ENCODE assay signal across 25 mouse cellular contexts in the genomic region with DNA sequence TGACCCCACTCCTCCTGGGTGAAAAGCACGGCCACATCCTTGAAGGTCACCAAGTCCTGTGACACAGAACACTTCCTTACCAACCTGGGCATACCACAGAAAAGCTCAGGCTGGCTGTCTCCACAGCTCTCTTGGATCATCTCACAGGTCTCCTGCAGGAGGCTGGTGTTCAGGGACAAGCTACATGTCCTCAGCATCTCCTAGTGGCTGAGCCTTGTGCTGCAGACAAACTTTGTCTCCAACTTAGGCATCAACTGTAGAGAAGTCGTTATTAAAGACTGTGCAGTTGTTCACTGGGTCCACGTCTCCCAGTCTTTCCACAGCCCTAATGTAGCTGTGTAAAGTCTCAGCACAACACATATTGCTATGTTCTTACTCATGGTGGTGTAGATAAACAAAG. TPM values are rescaled to one million over a fixed set of nuclear protein-coding genes. Genes with fewer than 3 reads are reported as not detected.
DNase-seq lines count a peak whose midpoint lies in the region; ATAC-seq and TF ChIP-seq lines count a peak whose summit lies in the region.
"Had no signal": no experiment of that assay in that cellular context is flagged by ENCODE, and none has a peak within 500 bp of the region (broad histone marks: within the 10 kb centered on the region; RNA-seq: fewer than 3 reads in every experiment).

No protein-coding gene starts in this region.

- H3K27me3 ChIP-seq in stomach, postnatal 0 days (ENCODE audit: control insufficient read depth, insufficient read depth, low read length): no peaks in the 10 kb centered on the region
- H3K27me3 ChIP-seq: embryonic facial prominence, embryonic 12.5 days; hindbrain, embryonic 12.5 days; midbrain, embryonic 12.5 days; neural tube, embryonic 15.5 days had no signal

- no peak for DNase-seq in left cerebral cortex, adult 2 months (ENCODE audit: extremely low spot score in 1 of 2, low spot score in 2 of 2)
- DNase-seq in left cerebral cortex, adult 18-20 months (ENCODE audit: low spot score in 2 of 2): no peak
- DNase-seq in CD4-positive helper T cell, adult 2 months (ENCODE audit: low read depth, low spot score): peak; percentile 7
- peak; percentile 9 for DNase-seq in NIH3T3 (ENCODE audit: low read depth)
- no peak for DNase-seq in stomach, postnatal 0 days (ENCODE audit: low spot score)
- no peak for DNase-seq in heart, adult 18-20 months
- DNase-seq in heart, postnatal 14 days: no peak
- DNase-seq: cerebellum, adult 8-10 months; gastrocnemius, adult 2 months; kidney, adult 18-20 months; kidney, postnatal 4 days; lung, adult 2 months; retina, postnatal 1 day; right cerebral cortex, postnatal 4 days had no signal

- no peaks in the 10 kb centered on the region for H3K4me1 ChIP-seq in stomach, postnatal 0 days (replicated peaks; ENCODE audit: control insufficient read depth, insufficient read depth)

- no peak for TF ChIP-seq EP300 in stomach, postnatal 0 days (optimal IDR thresholded peaks at IDR 0.05)

- no peaks in the 10 kb centered on the region for H3K36me3 ChIP-seq in stomach, postnatal 0 days (ENCODE audit: control insufficient read depth, insufficient read depth, low read length)

- no peak overlapping the region for H3K4me3 ChIP-seq in left cerebral cortex, adult 2 months
- no peak overlapping the region for H3K4me3 ChIP-seq in stomach, postnatal 0 days (ENCODE audit: low read depth, low read length)
- H3K4me3 ChIP-seq: embryonic facial prominence, embryonic 12.5 days; gastrocnemius, adult 2 months; hindbrain, embryonic 12.5 days; midbrain, embryonic 12.5 days; neural tube, embryonic 15.5 days had no signal

- WGBS in stomach, postnatal 0 days: 79% methylated on average over 3 of the region's 3 CpGs

- intact Hi-C loops in left cerebral cortex, adult 2 months (cut with DNase I): no loop called here
- intact Hi-C loops in heart, postnatal 14 days (cut with DNase I): no loop called here

- H3K4me2 ChIP-seq in stomach, postnatal 0 days (replicated peaks; ENCODE audit: low read depth): no peak overlapping the region
- H3K4me2 ChIP-seq: embryonic facial prominence, embryonic 12.5 days; hindbrain, embryonic 12.5 days; midbrain, embryonic 12.5 days; neural tube, embryonic 15.5 days had no signal

- no peak for ATAC-seq in stomach, postnatal 0 days (ENCODE audit: low FRiP score, low TSS enrichment)
- ATAC-seq: forebrain, embryonic 16.5 days had no signal

- TF ChIP-seq CTCF in left cerebral cortex, adult 2 months (IDR thresholded peaks at IDR 0.05): peak; percentile 24
- peak; percentile 50 for TF ChIP-seq CTCF in stomach, postnatal 0 days (IDR thresholded peaks at IDR 0.05; ENCODE audit: low read depth)

- H3K9ac ChIP-seq in stomach, postnatal 0 days (ENCODE audit: low read length): no peak overlapping the region
- H3K9ac ChIP-seq: embryonic facial prominence, embryonic 12.5 days; hindbrain, embryonic 12.5 days; midbrain, embryonic 12.5 days; neural tube, embryonic 15.5 days had no signal

- H3K27ac ChIP-seq in left cerebral cortex, adult 2 months: no peak overlapping the region
- H3K27ac ChIP-seq in stomach, postnatal 0 days (replicated peaks): no peak overlapping the region
- H3K27ac ChIP-seq: embryonic facial prominence, embryonic 12.5 days; gastrocnemius, adult 2 months; hindbrain, embryonic 12.5 days; macrophage; midbrain, embryonic 12.5 days; neural tube, embryonic 15.5 days had no signal

- H3K9me3 ChIP-seq in stomach, postnatal 0 days (ENCODE audit: control insufficient read depth, low read length): no peaks in the 10 kb centered on the region
- H3K9me3 ChIP-seq: embryonic facial prominence, embryonic 12.5 days; hindbrain, embryonic 12.5 days; midbrain, embryonic 12.5 days; neural tube, embryonic 15.5 days had no signal

RNA-seq across cellular contexts. Expression of a gene that starts 3.7 kb away (rescaled TPM):
- total RNA-seq in left cerebral cortex, adult 2 months (2021): 1 to 10 TPM; 6.5 TPM
- 1 to 10 TPM; 5.4 to 5.6 TPM for total RNA-seq in left cerebral cortex, adult 18-20 months (2021)
- polyA plus RNA-seq in stomach, postnatal 0 days (2015; fragmentation: Nextera tagmentation; extraction: Ambion mirVana): 1.6 and 1.9 TPM in 2 replicates
- under 1 TPM; 0.69 to 0.89 TPM for total RNA-seq in heart, adult 18-20 months (2021)
- total RNA-seq in heart, postnatal 14 days (2021): 1 to 10 TPM in 1 of 2 experiments, under 1 TPM in 1; 0.78 to 1.3 TPM
- total RNA-seq: common myeloid progenitor, adult 5-6 weeks; granulocyte monocyte progenitor cell, adult 5-6 weeks had no signal
- polyA plus RNA-seq: macrophage had no signal

RNA-seq across cellular contexts. Expression of a gene that starts 32.2 kb away (rescaled TPM):
- total RNA-seq in left cerebral cortex, adult 2 months (2021): 10 to 100 TPM; 23.8 to 24.8 TPM
- total RNA-seq in left cerebral cortex, adult 18-20 months (2021): 10 to 100 TPM; 23.8 to 25.8 TPM
- polyA plus RNA-seq in stomach, postnatal 0 days (2015; fragmentation: Nextera tagmentation; extraction: Ambion mirVana): 3.9 and 4.6 TPM in 2 replicates
- total RNA-seq in heart, adult 18-20 months (2021): 1 to 10 TPM; 3.0 to 3.1 TPM
- total RNA-seq in heart, postnatal 14 days (2021): 1 to 10 TPM; 2.6 to 3.2 TPM

RNA-seq across cellular contexts. Expression of a gene that starts 33.3 kb away (rescaled TPM):
- total RNA-seq in left cerebral cortex, adult 2 months (2021): not detected
- not detected for total RNA-seq in left cerebral cortex, adult 18-20 months (2021)
- polyA plus RNA-seq in stomach, postnatal 0 days (2015; fragmentation: Nextera tagmentation; extraction: Ambion mirVana): 0.06 TPM in 1 of 2 replicates, not detected in the other
- total RNA-seq in heart, adult 18-20 months (2021): under 1 TPM in 1 of 2 experiments, not detected in 1; 0.28 TPM
- not detected for total RNA-seq in heart, postnatal 14 days (2021)
- total RNA-seq: common myeloid progenitor, adult 5-6 weeks; gastrocnemius, adult 2 months; granulocyte monocyte progenitor cell, adult 5-6 weeks; layer of hippocampus, postnatal 25 days; left cerebral cortex, postnatal 36 days; liver, adult 2 months had no signal
- polyA plus RNA-seq: embryonic facial prominence, embryonic 12.5 days; forebrain, embryonic 16.5 days; hindbrain, embryonic 12.5 days; liver, adult 2 months; macrophage; midbrain, embryonic 12.5 days had no signal

RNA-seq across cellular contexts. Expression of a gene that starts 42.4 kb away (rescaled TPM):
- total RNA-seq in left cerebral cortex, adult 2 months (2021): 1 to 10 TPM; 3.0 to 4.3 TPM
- total RNA-seq in left cerebral cortex, adult 18-20 months (2021): 1 to 10 TPM; 2.5 to 3.1 TPM
- 0.30 and 0.31 TPM in 2 replicates for polyA plus RNA-seq in stomach, postnatal 0 days (2015; fragmentation: Nextera tagmentation; extraction: Ambion mirVana)
- 1 to 10 TPM; 1.4 to 1.6 TPM for total RNA-seq in heart, adult 18-20 months (2021)
- total RNA-seq in heart, postnatal 14 days (2021): 1 to 10 TPM in 1 of 2 experiments, under 1 TPM in 1; 0.76 to 1.1 TPM
- polyA plus RNA-seq: macrophage had no signal

RNA-seq across cellular contexts. Expression of a gene that starts 47.7 kb away (rescaled TPM):
- 1 to 10 TPM; 5.3 to 6.7 TPM for total RNA-seq in left cerebral cortex, adult 2 months (2021)
- total RNA-seq in left cerebral cortex, adult 18-20 months (2021): 1 to 10 TPM; 6.1 to 8.8 TPM
- 0.54 and 0.61 TPM in 2 replicates for polyA plus RNA-seq in stomach, postnatal 0 days (2015; fragmentation: Nextera tagmentation; extraction: Ambion mirVana)
- total RNA-seq in heart, adult 18-20 months (2021): 1 to 10 TPM; 1.5 to 1.8 TPM
- 1 to 10 TPM in 1 of 2 experiments, under 1 TPM in 1; 0.96 to 1.7 TPM for total RNA-seq in heart, postnatal 14 days (2021)
- total RNA-seq: granulocyte monocyte progenitor cell, adult 5-6 weeks had no signal
- polyA plus RNA-seq: macrophage had no signal

Comparison
In these comparisons a context has a peak if more than half of its experiments do, and no peak if none do; other contexts are left out.
1. DNase-seq: peak in CD4-positive helper T cell, adult 2 months (single experiment) and NIH3T3 (single experiment); none in left cerebral cortex, adult 2 months (0 of 2), left cerebral cortex, adult 18-20 months (0 of 2), stomach, postnatal 0 days (single experiment), heart, adult 18-20 months (0 of 2) and heart, postnatal 14 days (0 of 2).
2. RNA of a gene that starts 32.2 kb away (total RNA-seq): 23.8 to 25.8 TPM in left cerebral cortex, adult 18-20 months and 23.8 to 24.8 TPM in left cerebral cortex, adult 2 months; 2.6 to 3.2 TPM in heart, postnatal 14 days and 3.0 to 3.1 TPM in heart, adult 18-20 months; every median in the first group is over 4 times any median in the second.